Mouse (Mus musculus) brain, embryonic 18.5 days (tissue): ENCODE data around the gene Barhl1.

Source experiments
- DNase-seq: peaks from one replicate; pipeline ENCODE4 v3.0.0-alpha.2; 2012; ENCODE audit warnings: low read depth, low spot score

The Barhl1 gene

DNA sequence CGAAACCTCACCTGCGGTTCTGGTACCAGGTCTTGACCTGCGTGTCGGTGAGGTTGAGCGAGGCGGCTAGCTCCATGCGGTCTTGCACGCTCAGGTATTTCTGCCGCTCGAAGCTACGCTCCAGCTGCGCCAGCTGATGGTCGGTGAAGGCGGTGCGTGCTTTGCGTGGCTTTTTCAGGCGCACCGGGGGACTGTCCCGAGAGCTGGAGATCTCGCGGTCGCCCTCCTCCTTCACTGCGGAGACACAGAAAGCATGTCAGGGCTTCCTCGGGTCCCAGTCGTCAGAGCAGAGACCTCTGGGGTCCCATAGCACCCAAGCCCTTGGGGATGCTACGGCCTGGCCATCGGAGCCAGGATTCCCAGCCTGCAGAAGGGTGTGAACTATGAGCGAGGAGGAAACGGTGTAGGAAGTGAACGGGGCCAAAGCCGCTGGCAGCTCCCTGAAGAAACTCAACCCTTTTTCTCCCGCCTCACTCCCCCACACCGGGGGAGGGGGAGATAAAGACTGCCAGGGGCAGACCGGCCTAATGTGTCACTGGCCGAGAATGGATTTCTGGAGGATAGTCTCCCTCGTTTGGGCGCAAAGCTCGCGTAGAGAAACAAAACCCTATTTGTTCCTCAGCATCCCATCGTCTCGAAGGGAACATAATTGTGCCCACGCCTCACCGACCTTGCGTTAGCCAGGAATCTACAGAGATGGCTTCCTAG is 5.0 kb downstream of the Barhl1 start:
- no peak for DNase-seq

DNA sequence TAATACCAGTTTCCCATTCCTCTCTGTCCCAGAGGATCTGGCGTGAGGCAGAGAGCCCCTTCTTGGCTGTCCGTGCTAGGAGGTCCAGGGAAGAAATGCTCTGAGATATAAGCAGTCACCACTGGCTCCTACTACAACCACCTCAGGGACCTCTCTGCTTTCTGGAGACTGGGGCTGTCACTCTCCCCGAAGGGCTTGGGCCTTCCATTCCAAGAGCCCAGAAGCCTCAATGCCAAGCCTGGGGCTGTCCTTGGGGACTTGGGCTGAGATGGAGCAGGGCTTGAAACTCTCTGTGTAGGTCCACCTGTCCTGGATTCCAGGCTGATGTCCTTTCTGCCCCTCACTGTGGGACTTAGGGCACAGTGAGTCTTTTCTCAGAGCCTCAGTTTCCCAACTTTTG is 5.6 kb downstream of the Barhl1 start:
- no peak for DNase-seq

- no peak for DNase-seq
Measured at GRCm38 (mm10) chr2:28909818-28910710, 6.4 kb downstream of the Barhl1 start.

DNA sequence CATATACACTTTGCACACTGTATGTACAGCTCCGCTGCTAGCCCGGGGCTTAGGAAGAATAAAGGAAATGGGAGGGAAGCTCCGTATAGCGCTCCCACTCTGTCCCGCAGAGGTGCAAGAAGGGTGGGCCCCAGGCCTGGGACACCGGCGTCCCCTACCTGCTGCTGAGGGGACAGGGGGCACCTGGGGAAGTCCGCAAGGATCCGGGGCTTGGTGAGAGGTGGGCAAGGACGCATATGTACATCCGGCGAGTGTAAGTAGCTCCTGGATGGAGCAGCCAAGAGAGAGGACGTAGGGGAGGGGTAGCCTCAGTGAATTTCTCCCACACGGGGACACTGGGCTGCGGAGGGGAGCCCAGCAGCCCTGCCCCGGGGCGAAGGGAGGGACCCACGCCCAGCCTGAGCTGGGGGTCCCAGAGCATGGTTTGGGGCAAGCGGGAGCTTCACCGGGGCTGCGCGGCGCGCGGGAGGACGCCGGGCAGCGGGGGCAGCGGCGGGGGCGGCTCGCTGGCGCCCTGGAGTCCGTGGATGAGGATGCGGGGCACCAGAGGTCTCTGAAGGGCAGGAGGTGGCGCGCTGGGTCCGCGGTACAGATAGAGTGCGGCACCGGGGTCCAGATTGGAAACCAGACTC is 7.2 kb downstream of the Barhl1 start:
- DNase-seq: no peak

DNA sequence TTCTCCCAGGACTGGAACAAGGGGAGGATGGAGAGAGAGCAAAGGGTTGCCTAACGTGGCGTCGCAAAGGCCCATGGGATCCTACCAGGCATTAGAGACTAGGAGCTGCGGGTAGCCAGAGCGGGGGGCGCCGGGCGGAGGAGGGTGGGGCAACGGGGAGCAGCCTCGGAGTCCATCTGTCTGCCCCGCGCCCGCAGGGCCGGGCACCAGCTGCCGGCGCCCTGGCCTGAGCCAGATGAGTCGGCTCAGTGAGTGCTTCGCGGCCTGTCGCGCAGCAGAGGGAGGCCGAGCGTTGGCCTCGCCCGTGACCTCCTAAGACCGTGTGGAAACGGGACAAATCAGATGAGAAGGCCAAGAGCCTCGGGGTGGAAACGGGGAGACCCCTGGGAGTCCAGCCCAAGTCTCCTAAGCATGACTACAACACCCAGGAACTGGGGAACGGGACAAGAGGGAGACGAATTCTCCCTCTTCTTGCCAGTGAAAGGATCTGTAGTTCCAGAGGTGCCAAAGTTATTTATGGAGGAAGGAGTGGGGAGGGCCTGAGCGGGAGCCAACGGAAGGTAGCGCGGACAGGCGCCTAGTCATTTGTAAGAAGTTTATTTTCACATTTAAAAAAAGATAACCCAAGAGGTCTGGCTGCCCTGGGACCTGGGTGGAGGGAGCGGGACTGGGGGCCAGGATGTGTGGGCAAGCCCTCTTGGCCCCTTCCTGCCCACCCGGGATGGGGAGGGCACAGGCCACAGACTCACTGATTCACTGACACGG is 7.9 kb downstream of the Barhl1 start:
- no peak for DNase-seq

GRCm38 (mm10) chr2:28907691-28908388 is 8.6 kb downstream of the Barhl1 start:
- DNase-seq: no peak

GRCm38 (mm10) chr2:28905561-28905960 is 10.9 kb downstream of the Barhl1 start:
- no peak for DNase-seq

DNA sequence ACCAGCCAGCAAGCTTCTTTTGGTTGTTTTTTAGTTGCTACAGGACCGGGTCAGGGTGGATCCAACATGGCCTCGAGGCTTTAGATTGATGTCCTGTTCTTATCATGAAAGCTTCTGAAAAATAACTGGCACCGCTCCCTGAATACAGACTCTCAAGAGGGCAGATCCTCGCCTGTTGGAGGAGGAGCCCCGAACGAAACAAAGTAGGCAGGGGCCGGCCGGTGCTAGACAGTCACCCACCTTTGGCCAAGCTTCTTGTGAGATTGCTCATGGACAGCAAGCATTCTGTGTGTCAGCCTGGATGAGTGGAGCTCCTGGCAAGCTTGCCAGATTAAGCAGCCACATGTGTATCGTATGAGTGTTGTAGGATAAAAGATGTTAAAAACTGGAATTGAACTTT is 11.7 kb downstream of the Barhl1 start:
- DNase-seq: no peak

DNA sequence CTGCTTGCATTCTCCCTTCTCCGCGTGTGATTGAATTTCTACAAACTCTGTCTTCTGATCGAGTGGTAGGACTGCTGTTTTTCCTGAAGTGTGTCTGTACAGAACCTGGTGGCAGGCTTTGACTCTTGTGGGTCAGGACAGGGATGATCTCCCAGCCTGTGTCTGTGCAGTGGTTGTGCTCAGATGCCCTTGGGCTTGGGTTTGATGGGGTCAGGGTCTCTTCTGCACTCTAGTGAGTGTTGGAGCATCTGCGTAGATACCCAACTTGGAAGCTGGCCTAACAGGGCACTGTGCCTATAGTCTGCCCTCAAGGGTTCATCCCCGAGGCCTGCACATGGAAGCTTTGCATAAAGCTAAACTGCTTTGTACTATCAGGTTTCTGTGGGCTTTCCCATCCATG is 12.6 kb downstream of the Barhl1 start:
- DNase-seq: no peak

- no peak for DNase-seq
Measured at GRCm38 (mm10) chr2:28902291-28902690, 14.2 kb downstream of the Barhl1 start.

DNA sequence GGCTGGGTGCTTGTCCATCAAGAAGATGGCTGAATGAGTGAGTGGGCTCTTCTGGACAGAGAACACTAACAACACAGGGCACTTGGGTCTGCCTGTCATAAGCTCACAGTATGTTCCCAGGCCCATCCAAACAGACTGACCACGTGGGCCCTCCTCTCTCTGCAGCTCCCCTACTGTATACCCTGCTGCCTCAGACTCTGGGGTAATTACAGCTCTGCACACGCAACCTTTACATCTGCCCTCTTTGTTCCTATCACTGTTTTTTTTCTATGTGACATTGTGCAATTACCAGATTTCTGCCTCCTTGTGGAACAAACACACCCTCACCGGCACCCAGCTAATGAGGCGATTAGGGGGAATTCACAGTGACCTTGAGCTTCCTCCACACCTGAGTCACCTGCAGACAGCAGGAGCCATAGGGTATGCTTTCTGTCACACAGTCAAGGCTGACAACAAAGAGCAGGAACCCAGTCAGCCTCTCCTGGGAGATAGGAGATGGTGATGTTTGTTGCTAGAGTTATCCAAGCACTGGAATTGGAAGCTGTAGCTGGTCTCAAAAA is 19.0 kb downstream of the Barhl1 start:
- no peak for DNase-seq

DNA sequence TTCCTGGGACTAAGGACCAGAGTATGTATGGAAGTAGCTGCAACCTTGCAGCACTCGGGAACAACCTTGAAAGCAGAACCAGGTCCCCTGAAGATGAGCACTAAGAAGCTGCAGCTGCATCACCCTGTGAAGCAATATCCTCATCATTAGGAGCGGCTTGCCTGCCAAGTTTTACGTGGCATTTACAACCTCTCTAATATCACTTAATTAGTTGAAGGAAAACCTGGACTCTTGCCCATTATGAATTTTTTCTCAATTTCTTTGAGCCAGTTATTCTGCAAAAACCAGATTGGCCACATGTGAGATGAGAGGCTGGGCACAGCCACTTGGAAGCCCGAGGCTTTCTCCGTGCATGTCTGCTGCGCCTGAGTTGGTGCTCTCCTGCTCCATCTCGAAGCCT is 20.6 kb downstream of the Barhl1 start:
- no peak for DNase-seq

GRCm38 (mm10) chr2:28893526-28893925 is 22.9 kb downstream of the Barhl1 start:
- no peak for DNase-seq

DNA sequence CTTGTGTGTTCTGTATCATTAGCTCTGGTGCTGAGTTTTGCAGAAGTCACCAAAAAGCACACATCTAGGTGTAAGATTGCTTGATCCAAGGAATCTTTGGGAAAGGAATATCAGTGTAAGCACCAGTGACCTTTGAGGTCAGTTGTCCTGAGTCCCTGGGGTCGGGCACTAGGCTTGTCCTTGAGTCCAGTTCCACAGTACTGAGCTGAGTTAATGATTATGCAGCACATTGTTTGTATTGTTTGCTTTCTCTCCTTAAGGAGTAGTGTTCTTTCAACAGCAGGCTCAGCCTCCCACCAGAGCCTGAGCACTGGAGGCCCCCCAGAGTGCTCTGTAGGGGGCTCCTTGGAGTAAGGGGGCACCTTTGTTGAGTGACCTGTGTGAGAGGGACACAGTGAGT is 23.7 kb downstream of the Barhl1 start:
- no peak for DNase-seq

DNA sequence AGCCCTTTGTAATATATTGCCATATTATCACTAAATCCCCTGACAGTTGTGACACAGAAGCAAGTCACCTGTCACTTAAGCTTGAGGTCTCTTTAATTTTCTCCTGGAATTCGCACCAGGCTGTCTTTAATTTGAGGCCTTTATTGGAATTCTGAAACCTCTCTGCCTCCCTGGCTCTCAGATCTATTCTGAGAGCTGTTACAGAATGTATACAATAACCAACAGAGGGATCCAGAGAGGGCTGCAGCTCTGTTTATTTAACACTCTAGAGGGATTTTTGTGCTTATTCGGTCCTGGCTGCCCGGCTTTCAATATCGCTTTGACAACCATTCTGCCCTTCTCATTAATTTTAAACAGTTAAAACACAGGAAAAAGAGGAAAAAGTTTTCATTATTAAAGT is 31.6 kb downstream of the Barhl1 start:
- no peak for DNase-seq

DNA sequence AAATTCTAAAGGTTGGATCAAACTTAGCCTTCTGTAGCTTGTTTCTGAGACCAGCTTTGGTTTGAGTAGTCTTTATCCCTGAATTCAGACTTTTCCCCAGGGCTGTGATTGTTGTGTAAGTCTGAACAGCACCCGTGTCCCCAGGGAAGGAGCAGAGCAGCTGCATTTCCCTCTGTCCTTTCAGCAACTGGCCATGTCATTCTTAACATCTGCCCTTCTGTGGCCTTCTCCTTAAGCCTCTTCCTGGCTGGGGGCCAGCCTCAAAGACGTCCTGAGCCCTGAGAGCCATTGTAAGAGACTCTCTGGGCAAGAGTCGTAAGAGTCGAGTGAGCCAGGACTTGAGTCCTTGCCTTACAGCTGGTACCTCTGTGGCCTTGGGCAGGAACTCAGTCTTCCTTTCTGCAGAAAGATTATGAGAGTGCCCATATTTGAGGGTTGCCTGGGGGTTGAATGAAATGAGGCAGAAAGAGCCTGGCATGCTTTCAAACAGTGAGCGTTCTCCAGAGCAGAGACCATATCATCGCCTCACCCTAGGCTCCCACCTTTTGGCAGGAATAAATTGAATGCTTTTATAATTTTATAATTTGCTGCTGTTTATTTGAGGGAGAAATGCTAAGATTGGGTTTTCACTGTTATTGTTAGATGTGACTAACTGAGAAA is 33.5 kb downstream of the Barhl1 start:
- no peak for DNase-seq

DNA sequence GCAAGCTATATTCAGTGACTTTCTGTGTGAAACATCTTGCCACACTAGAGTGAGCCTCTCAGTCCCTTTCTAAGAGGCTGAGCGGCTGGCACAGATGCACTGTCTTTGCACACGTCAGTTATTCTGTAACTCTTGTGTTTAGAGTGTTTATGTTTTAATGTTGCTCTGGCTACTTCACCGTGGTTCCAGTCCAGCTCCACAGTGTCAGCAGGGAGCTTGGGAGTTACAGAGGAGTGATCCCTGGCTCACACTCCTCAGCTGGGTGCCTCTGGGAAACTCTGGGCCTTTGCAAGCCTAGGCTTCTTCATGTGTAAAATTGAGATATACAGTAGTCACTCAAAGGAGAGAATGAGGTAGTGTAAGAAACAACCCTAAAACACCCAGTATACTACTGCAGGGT is 34.4 kb downstream of the Barhl1 start:
- DNase-seq: no peak

DNA sequence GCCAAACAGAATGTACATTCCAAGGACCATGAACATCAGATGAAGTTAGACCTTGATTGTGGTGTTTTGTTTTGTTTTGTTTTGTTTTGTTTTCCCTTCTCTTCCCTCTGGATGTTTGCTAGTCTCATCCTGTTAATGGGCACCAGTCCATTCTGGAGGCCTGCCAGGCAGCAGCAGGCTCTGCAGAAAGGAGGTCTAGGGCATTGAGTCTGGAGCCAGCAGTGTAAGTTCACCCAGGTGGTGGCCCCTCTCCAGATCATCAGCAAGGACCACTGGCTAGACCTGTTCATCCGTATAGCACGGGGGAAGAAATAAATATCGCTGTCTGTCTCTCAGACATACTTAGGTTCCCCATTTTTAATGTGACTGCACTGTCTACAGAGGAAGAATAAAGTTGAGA is 35.2 kb downstream of the Barhl1 start:
- DNase-seq: no peak

DNA sequence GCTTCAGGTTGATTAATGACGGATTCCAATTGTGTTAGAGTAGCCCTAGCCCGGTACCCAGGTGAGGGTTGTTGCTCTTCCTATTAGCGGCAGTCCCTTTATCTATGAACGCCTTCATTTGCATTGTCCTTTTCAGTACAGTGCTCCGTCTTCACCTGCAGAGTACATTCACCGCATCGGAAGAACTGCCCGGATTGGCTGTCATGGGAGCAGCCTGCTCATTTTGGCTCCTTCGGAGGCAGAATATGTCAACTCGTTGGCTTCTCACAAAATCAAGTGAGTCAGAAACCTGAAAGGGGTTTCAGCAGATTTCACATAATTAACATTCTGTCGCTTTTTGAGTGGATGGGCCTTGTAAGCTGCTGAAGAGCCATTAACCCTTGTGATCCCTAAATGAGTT is 40.9 kb downstream of the Barhl1 start:
- DNase-seq: no peak

DNA sequence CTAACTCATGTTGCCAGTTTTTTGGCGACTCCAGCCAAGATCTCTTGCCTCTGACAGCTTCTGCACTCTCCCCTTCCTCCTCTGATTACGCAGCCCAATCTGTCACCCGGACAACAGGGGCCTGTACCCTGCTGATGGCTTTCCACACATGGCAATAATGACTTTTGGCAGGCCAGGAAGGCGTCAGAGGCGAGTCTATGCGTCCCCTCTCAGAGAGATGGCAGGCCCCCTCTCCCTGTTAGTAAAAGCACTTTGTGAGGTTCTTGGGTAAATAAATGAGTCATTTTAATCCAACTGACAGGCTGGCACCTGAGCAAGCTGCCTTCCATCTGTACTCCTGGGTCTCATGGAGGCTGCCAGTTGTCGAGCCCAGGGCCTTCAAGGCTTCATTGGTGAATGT is 49.0 kb downstream of the Barhl1 start:
- DNase-seq: peak; percentile 60
